Mouse (Mus musculus) midbrain, embryonic 15.5 days (tissue): Measurements from ENCODE around the gene Gm20605. TPM values are rescaled to one million over a fixed set of nuclear protein-coding genes. Genes with fewer than 3 reads are reported as not detected.

Experiments
- ATAC-seq: fragments of 200-750 bp; cut with Nextera tagmentation; replicated peaks from 2 replicates; pipeline ENCODE4 v1.8.0; 2017; ENCODE audit warnings: moderate TSS enrichment
- H3K27ac ChIP-seq: fragments of 300-500 bp; sonication (generic); 2 replicates; pipeline ENCODE4 v1.5.1; 2015; ENCODE audit warnings: mild to moderate bottlenecking, inconsistent platforms
- H3K27me3 ChIP-seq: fragments of 300-500 bp; sonication (generic); replicated peaks from 2 replicates; pipeline ENCODE4 v1.6.1; 2015; ENCODE audit warnings: inconsistent platforms
- H3K36me3 ChIP-seq: fragments of 300-500 bp; sonication (generic); replicated peaks from 2 replicates; pipeline ENCODE4 v1.6.1; 2015; ENCODE audit warnings: inconsistent platforms
- H3K4me1 ChIP-seq: fragments of 300-500 bp; sonication (generic); 2 replicates; pipeline ENCODE4 v1.6.1; 2015; ENCODE audit warnings: inconsistent platforms
- H3K4me2 ChIP-seq: fragments of 300-500 bp; sonication (generic); 2 replicates; pipeline ENCODE4 v1.6.1; 2015; ENCODE audit warnings: inconsistent platforms, mild to moderate bottlenecking, moderate library complexity
- H3K4me3 ChIP-seq: fragments of 300-500 bp; sonication (generic); 2 replicates; pipeline ENCODE4 v1.5.1; 2015; ENCODE audit warnings: mild to moderate bottlenecking, inconsistent platforms
- H3K9ac ChIP-seq: fragments of 300-500 bp; sonication (generic); 2 replicates; pipeline ENCODE4 v1.6.1; 2015; ENCODE audit warnings: mild to moderate bottlenecking, inconsistent platforms
- H3K9me3 ChIP-seq: fragments of 300-500 bp; sonication (generic); 2 replicates; pipeline ENCODE4 v1.6.1; 2016; ENCODE audit warnings: inconsistent platforms
- WGBS: fragments of 180-500 bp; shearing (Covaris S2); methylation state at CpG from one replicate; pipeline ENCODE4 v1.1.7; 2015; ENCODE audit warnings: mixed read lengths; 5-methylcytosine and 5-hydroxymethylcytosine counted together
- polyA plus RNA-seq: library from polyadenylated mRNA; unstranded; fragments of >200 nt; fragmentation: Nextera tagmentation; extraction: Ambion mirVana; gene quantifications from 2 replicates; pipeline ENCODE4 v1.2.1, GENCODE M21; 2015

Gm20605 gene
- polyA plus RNA-seq, 1 experiment from 2014 or later, result 11.8 TPM

GRCm38 (mm10) chr5:137642886-137643285 is 13.9 kb downstream of the Gm20605 start:
- Histone ChIP-seq H3K27ac (no peak overlapping the region), H3K27me3 (peaks cover 35% of the 10 kb centered on the region), H3K4me1 (peaks cover 5% of the 10 kb centered on the region; the same call in 1 of the 2 replicates), H3K4me3 (no peak overlapping the region), H3K9ac (no peak overlapping the region), H3K4me2 (no peak overlapping the region), H3K9me3 (no peaks in the 10 kb centered on the region), H3K36me3 (peaks cover 29% of the 10 kb centered on the region; the same call in 1 of the 2 replicates)
- no peak for ATAC-seq
- 54% methylated on average over 4 of the region's 4 CpGs for WGBS

- ATAC-seq, result no peak
- no peak overlapping the region for H3K4me2 ChIP-seq
- H3K27me3 ChIP-seq, result peaks cover 35% of the 10 kb centered on the region
- H3K4me1 ChIP-seq, result peaks cover 15% of the 10 kb centered on the region
- peaks cover 19% of the 10 kb centered on the region; the same call in 1 of the 2 replicates for H3K36me3 ChIP-seq
- H3K27ac ChIP-seq, result no peak overlapping the region
- H3K9ac ChIP-seq, result no peak overlapping the region; the same call in 1 of the 2 replicates
- no peaks in the 10 kb centered on the region for H3K9me3 ChIP-seq
- no peak overlapping the region for H3K4me3 ChIP-seq
- 43% methylated on average over 19 of the region's 19 CpGs for whole genome bisulfite sequencing
These were observed 15.5 kb downstream of the Gm20605 start for GRCm38 (mm10) chr5:137644484-137644883.

- Histone ChIP-seq H3K27ac (no peak overlapping the region), H3K9ac (no peak overlapping the region), H3K4me3 (peak overlapping the region; percentile 19), H3K9me3 (no peaks in the 10 kb centered on the region), H3K27me3 (peaks cover 35% of the 10 kb centered on the region), H3K36me3 (peaks cover 12% of the 10 kb centered on the region; the same call in 1 of the 2 replicates), H3K4me2 (peak overlapping the region; percentile 37), H3K4me1 (peaks cover 22% of the 10 kb centered on the region)
- 3% methylated on average over 44 of the region's 44 CpGs for WGBS
- ATAC-seq, result no peak
These were observed 16.2 kb downstream of the Gm20605 start for GRCm38 (mm10) chr5:137645091-137645651.

GRCm38 (mm10) chr5:137645652-137646091 is 16.7 kb downstream of the Gm20605 start, which contains the start of gene Irs3:
Gene Irs3, minus strand, starts transcription at chr5:137645714.
- H3K9ac ChIP-seq, result no peak within 1 kb of the TSS
- peaks cover 7% of the 10 kb centered on the region; the same call in 1 of the 2 replicates for H3K36me3 ChIP-seq
- H3K27ac ChIP-seq, result no peak within 1 kb of the TSS
- no peak for ATAC-seq
- H3K4me2 ChIP-seq, result peak within 1 kb of the TSS; percentile 37
- no peaks in the 10 kb centered on the region for H3K9me3 ChIP-seq
- peaks cover 25% of the 10 kb centered on the region for H3K4me1 ChIP-seq
- peak within 1 kb of the TSS; percentile 19 for H3K4me3 ChIP-seq
- WGBS, result 23% methylated on average over 11 of the region's 11 CpGs
- peaks cover 35% of the 10 kb centered on the region for H3K27me3 ChIP-seq

- H3K4me3 ChIP-seq, result no peak overlapping the region
These were observed 19.0 kb downstream of the Gm20605 start for GRCm38 (mm10) chr5:137647827-137648601.

GRCm38 (mm10) chr5:137649251-137649650 is 20.3 kb downstream of the Gm20605 start:
- 0 out of 2 replicates have a peak overlapping the region, but pooled peaks have one; percentile 5 for H3K27ac ChIP-seq
- WGBS, result 23% methylated on average over 4 of the region's 4 CpGs
- H3K27me3 ChIP-seq, result peaks cover 24% of the 10 kb centered on the region
- no peak overlapping the region for H3K4me3 ChIP-seq
- no peak overlapping the region for H3K9ac ChIP-seq
- H3K4me1 ChIP-seq, result peaks cover 28% of the 10 kb centered on the region
- no peaks in the 10 kb centered on the region; the same call in 1 of the 2 replicates for H3K36me3 ChIP-seq
- no peak for ATAC-seq
- no peaks in the 10 kb centered on the region for H3K9me3 ChIP-seq
- H3K4me2 ChIP-seq, result no peak overlapping the region

More at GRCm38 (mm10) chr5:137647827-137648601, 19.0 kb downstream of the Gm20605 start:
- Histone ChIP-seq H3K27ac (0 out of 2 replicates have a peak overlapping the region, but pooled peaks have one; percentile 17), H3K9me3 (no peaks in the 10 kb centered on the region), H3K27me3 (peaks cover 35% of the 10 kb centered on the region), H3K36me3 (no peaks in the 10 kb centered on the region; the same call in 1 of the 2 replicates), H3K9ac (no peak overlapping the region), H3K4me2 (no peak overlapping the region), H3K4me1 (peaks cover 28% of the 10 kb centered on the region)
- 70% methylated on average over 9 of the region's 9 CpGs for WGBS
- ATAC-seq, result peak; percentile 74; the same call in 1 of the 2 replicates

GRCm38 (mm10) chr5:137649669-137650571 is 20.9 kb downstream of the Gm20605 start:
- no peaks in the 10 kb centered on the region; the same call in 1 of the 2 replicates for H3K36me3 ChIP-seq
- peaks cover 19% of the 10 kb centered on the region for H3K27me3 ChIP-seq
- ATAC-seq, result no peak
- 0 out of 2 replicates have a peak overlapping the region, but pooled peaks have one; percentile 5 for H3K27ac ChIP-seq
- H3K4me3 ChIP-seq, result no peak overlapping the region
- 13% methylated on average over 18 of the region's 18 CpGs for WGBS
- H3K4me2 ChIP-seq, result peak overlapping the region; percentile 23
- H3K9me3 ChIP-seq, result no peaks in the 10 kb centered on the region
- peaks cover 27% of the 10 kb centered on the region for H3K4me1 ChIP-seq
- no peak overlapping the region for H3K9ac ChIP-seq

- WGBS, result 21% methylated on average over 3 of the region's 3 CpGs
- no peak overlapping the region for H3K27ac ChIP-seq
- no peaks in the 10 kb centered on the region for H3K9me3 ChIP-seq
- H3K4me3 ChIP-seq, result no peak overlapping the region
- H3K4me2 ChIP-seq, result no peak overlapping the region
- H3K27me3 ChIP-seq, result no peaks in the 10 kb centered on the region
- no peak for ATAC-seq
- peaks cover 28% of the 10 kb centered on the region for H3K4me1 ChIP-seq
- H3K9ac ChIP-seq, result no peak overlapping the region
- peaks cover 3% of the 10 kb centered on the region; the same call in 1 of the 2 replicates for H3K36me3 ChIP-seq
These were observed 23.5 kb downstream of the Gm20605 start for GRCm38 (mm10) chr5:137652474-137652873.

GRCm38 (mm10) chr5:137653366-137653765 is 24.4 kb downstream of the Gm20605 start:
- Histone ChIP-seq H3K4me1 (peaks cover 24% of the 10 kb centered on the region), H3K36me3 (peaks cover 3% of the 10 kb centered on the region; the same call in 1 of the 2 replicates), H3K4me3 (no peak overlapping the region), H3K9ac (no peak overlapping the region), H3K27me3 (no peaks in the 10 kb centered on the region), H3K27ac (no peak overlapping the region), H3K9me3 (no peaks in the 10 kb centered on the region), H3K4me2 (no peak overlapping the region)
- 89% methylated on average over 10 of the region's 10 CpGs for WGBS
- no peak for ATAC-seq

GRCm38 (mm10) chr5:137654746-137655145 is 25.8 kb downstream of the Gm20605 start:
- Histone ChIP-seq H3K9ac (no peak overlapping the region), H3K27me3 (no peaks in the 10 kb centered on the region), H3K9me3 (no peaks in the 10 kb centered on the region), H3K36me3 (peaks cover 3% of the 10 kb centered on the region; the same call in 1 of the 2 replicates), H3K4me3 (no peak overlapping the region), H3K27ac (no peak overlapping the region), H3K4me1 (peaks cover 16% of the 10 kb centered on the region), H3K4me2 (no peak overlapping the region)
- ATAC-seq, result no peak
- 70% methylated on average over 7 of the region's 7 CpGs for WGBS

GRCm38 (mm10) chr5:137656977-137657376 is 28.0 kb downstream of the Gm20605 start:
- no peak overlapping the region for H3K4me2 ChIP-seq
- H3K4me1 ChIP-seq, result peaks cover 8% of the 10 kb centered on the region; the same call in 1 of the 2 replicates
- peak overlapping the region; percentile 13; the same call in 1 of the 2 replicates for H3K27ac ChIP-seq
- H3K27me3 ChIP-seq, result no peaks in the 10 kb centered on the region
- no peaks in the 10 kb centered on the region for H3K9me3 ChIP-seq
- no peak overlapping the region for H3K4me3 ChIP-seq
- 38% methylated on average over 6 of the region's 6 CpGs for WGBS
- ATAC-seq, result no peak; the same call in 1 of the 2 replicates
- H3K36me3 ChIP-seq, result 0 out of 2 replicates have a peak, but pooled peaks cover 7% of the 10 kb centered on the region
- H3K9ac ChIP-seq, result no peak overlapping the region
